Mouse (Mus musculus) adipose tissue, adult 10 weeks (tissue): ENCODE measurements around the gene Sema3f. TPM values are rescaled to one million over a fixed set of nuclear protein-coding genes. Genes with fewer than 3 reads are reported as not detected.

Source experiments
- polyA plus RNA-seq: library from polyadenylated mRNA; stranded (reverse); fragments of 350-450 nt; fragmentation: Illumina TruSeq; extraction: RNeasy Lipid Tissue Mini Kit (QIAGEN cat#74804); gene quantifications from one replicate; pipeline ENCODE4 v1.2.3, GENCODE M21; 2014; ENCODE audit warnings: low read depth, low replicate concordance

Sema3f gene
- 24.8 TPM for polyA plus RNA-seq

DNA sequence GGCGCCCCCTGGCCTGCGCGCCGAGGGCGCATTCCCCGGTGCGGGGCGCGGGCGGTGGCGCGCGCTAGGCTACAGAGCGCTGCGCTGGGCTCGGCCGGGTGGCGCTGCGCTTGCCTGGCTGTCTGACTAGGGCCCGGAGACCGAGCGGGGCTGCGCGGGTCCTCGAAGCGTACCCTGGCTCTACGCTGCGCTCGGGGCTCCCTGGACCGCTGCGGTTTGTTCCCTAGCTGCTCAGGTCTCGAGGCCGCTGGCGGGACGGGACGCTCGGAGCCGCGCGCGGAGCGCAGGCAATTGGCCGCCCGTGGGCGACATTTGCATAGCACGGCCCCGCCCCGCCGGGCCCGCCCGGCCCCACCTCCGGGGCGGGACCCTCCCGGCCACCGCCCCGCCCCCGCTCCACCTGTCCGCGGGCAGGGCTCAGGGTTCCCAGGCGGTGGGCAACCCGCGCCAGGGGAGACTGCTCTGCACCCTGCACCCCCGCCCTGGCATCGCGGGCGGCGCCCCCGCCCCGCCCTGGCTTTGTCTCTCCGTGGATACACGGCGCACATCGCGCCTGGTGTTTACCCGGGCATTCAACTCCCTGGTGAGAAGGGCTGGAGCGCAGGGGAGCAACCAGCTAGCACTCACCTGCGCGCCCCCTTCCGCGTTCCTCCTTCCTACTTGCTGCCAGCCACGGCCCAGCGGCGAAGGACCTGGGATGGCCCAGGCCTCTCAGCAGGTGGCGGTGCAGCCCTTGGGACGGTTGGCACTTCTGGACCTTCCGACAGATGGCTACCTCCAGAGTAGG is at the start of gene Sema3f:
TSS of gene Sema3f (minus strand) at position 779 of the 787 bp plus-strand sequence.

DNA sequence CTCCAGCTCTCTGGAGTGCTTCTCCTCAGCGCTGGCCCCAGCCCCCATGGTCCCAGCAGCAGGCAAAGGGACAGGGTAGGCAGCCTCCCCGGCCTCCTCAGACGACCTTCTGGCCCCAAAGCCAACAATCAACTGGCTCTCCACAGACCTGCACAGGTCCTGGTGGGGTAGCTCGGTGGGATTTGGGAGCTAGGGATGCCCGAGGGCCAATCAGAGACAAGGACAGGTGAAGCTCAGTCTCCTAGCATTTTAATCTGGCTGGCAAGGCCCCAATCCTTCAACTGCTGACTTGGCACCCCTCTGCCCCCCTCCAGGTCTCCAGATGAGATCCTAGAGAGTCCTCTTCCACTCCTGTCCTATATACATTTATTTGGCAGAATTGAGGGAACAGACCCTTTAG is 30.8 kb downstream of the Sema3f start, which contains the start of gene Gnat1:
TSS of gene Gnat1 (minus strand) at position 212 of the 400 bp plus-strand sequence.

DNA sequence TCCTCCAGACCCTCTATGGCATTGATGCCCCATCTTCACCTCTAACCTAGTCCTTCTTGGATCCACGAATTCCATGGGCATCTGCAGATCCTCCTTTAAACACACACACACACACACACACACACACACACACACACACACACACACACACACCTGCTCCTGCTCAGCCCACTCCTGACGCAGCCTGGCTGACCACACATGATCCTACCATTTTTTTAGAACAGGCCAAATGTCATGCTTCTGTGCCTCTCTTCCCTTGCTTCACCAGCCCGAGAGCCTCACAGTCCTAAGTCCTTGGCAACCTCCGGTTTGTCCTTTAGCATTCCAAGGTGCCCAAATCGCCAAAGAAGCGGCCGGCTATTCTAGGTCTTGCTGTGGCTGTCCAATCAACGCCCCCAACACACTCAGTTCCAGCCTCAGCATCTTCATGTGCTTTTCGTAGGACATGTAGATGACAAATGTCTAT is 40.8 kb downstream of the Sema3f start, which contains the start of gene Slc38a3:
TSS of gene Slc38a3 (minus strand) at position 51 of the 466 bp plus-strand sequence.

DNA sequence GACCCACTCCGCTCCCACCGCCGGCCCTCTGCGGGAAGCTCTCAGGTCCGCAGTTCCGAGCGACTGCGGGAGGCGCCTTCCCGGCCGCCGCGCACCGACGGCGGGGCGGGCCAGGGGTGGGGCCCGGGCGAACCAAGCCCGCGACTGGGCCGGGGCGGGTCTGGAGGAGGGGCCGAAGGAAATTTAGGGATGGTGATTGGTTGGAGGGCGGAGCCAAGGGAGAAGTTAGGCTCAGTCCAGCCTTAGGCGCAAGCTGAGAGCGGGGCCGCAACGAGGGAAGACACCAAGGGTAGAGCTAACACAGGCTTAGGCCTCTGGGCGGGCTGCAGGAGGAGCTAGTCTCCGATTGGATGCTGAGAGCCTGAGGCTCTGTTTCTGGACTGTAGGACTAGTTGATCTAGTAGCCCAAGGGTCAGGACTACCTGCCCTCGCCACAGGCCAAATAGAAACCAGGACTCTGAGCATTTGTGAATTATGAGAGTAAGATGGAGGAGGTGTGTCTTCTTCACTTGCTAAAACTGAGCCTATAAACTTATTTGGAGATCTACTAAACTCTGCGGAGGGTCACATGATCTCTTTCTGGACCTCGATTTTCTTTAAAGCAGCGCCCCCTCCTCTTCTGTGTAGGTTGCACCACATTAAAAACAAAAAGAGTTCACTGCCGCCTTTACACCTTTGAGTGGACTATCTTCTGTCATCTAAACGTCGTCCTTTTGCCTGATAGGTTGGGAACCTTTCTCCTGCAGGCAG is 74.8 kb downstream of the Sema3f start, which contains the start of gene Gnai2:
TSS of gene Gnai2 (minus strand) at position 89 of the 750 bp plus-strand sequence.

Other genes with a start within 250 kb of the Sema3f start
- gene Tmem115, start 176.5 kb downstream of the Sema3f start, polyA plus RNA-seq, result 29.4 TPM
- 22.5 TPM for gene Cyb561d2, start 168.3 kb downstream of the Sema3f start, polyA plus RNA-seq
- 19.2 TPM for gene Nprl2, start 168.2 kb downstream of the Sema3f start, polyA plus RNA-seq
- 11.1 TPM for gene Zmynd10, start 163.2 kb downstream of the Sema3f start, polyA plus RNA-seq
- gene Rassf1, start 158.9 kb downstream of the Sema3f start, polyA plus RNA-seq, result 33.9 TPM
- 34.1 TPM for gene Tusc2, start 147.2 kb downstream of the Sema3f start, polyA plus RNA-seq
- gene Hyal2, start 142.5 kb downstream of the Sema3f start, polyA plus RNA-seq, result 31.9 TPM
- 26.2 TPM for gene Hyal1, start 133.5 kb downstream of the Sema3f start, polyA plus RNA-seq
- gene Naa80, start 131.6 kb downstream of the Sema3f start, polyA plus RNA-seq, result 37.0 TPM
- gene Hyal3, start 129.7 kb downstream of the Sema3f start, polyA plus RNA-seq, result 1.7 TPM
- gene Ifrd2, start 122.8 kb downstream of the Sema3f start, polyA plus RNA-seq, result 21.9 TPM
- 36.0 TPM for gene Sema3b, start 101.2 kb downstream of the Sema3f start, polyA plus RNA-seq
- 290 TPM for gene Gnai2, start 75.1 kb downstream of the Sema3f start, polyA plus RNA-seq
- 7.4 TPM for gene Slc38a3, start 40.9 kb downstream of the Sema3f start, polyA plus RNA-seq
- gene Gnat1, start 30.8 kb downstream of the Sema3f start, polyA plus RNA-seq, result not detected
- gene Rbm5, start 60.5 kb upstream of the Sema3f start, polyA plus RNA-seq, result 101 TPM
- 49.4 TPM for gene Rbm6, start 162.8 kb upstream of the Sema3f start, polyA plus RNA-seq
- gene Mon1a, start 177.7 kb upstream of the Sema3f start, polyA plus RNA-seq, result 14.8 TPM
- 10.8 TPM for gene Mst1r, start 196.4 kb upstream of the Sema3f start, polyA plus RNA-seq
- gene Actl11, start 218.0 kb upstream of the Sema3f start, polyA plus RNA-seq, result 5.8 TPM
- 0.51 TPM for gene Camkv, start 225.2 kb upstream of the Sema3f start, polyA plus RNA-seq
- 1.1 TPM for gene Traip, start 239.7 kb upstream of the Sema3f start, polyA plus RNA-seq